Mouse (Mus musculus) liver, adult 2 months (tissue): ENCODE data around the gene Gm10272. TPM values are rescaled to one million over a fixed set of nuclear protein-coding genes. Genes with fewer than 3 reads are reported as not detected.
"Not testable (repeated sequence)": the region's sequence is repeated elsewhere in the genome, so short reads cannot be mapped to it uniquely, and the experiment has no call there.

Experiments
- DNase-seq: peaks from one replicate; pipeline ENCODE4 v3.0.0-alpha.2; 2011; ENCODE audit warnings: low read depth, low spot score; ENCODE audit errors: extremely low read depth
- H3K27ac ChIP-seq: fragments of 200-500 bp; replicated peaks from 2 replicates; pipeline ENCODE4 v1.5.1; 2012; ENCODE audit warnings: low read depth, mild to moderate bottlenecking, control low read depth, inconsistent platforms, low read length; ENCODE audit not compliant: insufficient read depth
- H3K27me3 ChIP-seq: fragments of 200-500 bp; 2 replicates; pipeline ENCODE4 v1.6.1; 2012; ENCODE audit warnings: mild to moderate bottlenecking, moderate library complexity, low read length, inconsistent platforms; ENCODE audit not compliant: control insufficient read depth, insufficient read depth
- H3K36me3 ChIP-seq: fragments of 200-500 bp; 2 replicates; pipeline ENCODE4 v1.6.1; 2012; ENCODE audit warnings: low read length, inconsistent platforms; ENCODE audit not compliant: control insufficient read depth, insufficient read depth
- H3K4me1 ChIP-seq: fragments of 200-500 bp; 2 replicates; pipeline ENCODE4 v1.6.1; 2011; ENCODE audit warnings: low read length; ENCODE audit not compliant: control insufficient read depth, insufficient read depth
- H3K4me3 ChIP-seq: fragments of 200-500 bp; 2 replicates; pipeline ENCODE4 v1.5.1; 2011; ENCODE audit warnings: low read depth, mild to moderate bottlenecking, control low read depth, low read length, moderate library complexity; ENCODE audit not compliant: insufficient read depth
- H3K79me2 ChIP-seq: fragments of 200-500 bp; 2 replicates; pipeline ENCODE4 v1.6.1; 2012; ENCODE audit warnings: inconsistent platforms, mild to moderate bottlenecking, low read length, moderate library complexity; ENCODE audit not compliant: control insufficient read depth, insufficient read depth
- H3K9ac ChIP-seq: fragments of 200-500 bp; 2 replicates; pipeline ENCODE4 v1.6.1; 2012; ENCODE audit warnings: low read depth, mild to moderate bottlenecking, control low read depth, inconsistent platforms, low read length
- CTCF ChIP-seq: fragments of 200-500 bp; IDR thresholded peaks from 2 replicates; pipeline ENCODE4 v1.5.1; 2011; ENCODE audit warnings: low read depth, low read length, control low read depth
- POLR2A ChIP-seq: fragments of 200-500 bp; IDR thresholded peaks from 2 replicates; pipeline ENCODE4 v1.6.1; 2011; ENCODE audit warnings: low read length, control low read depth; ENCODE audit not compliant: insufficient read depth; ENCODE audit errors: extremely low read depth
- WGBS: fragments of 180-500 bp; shearing (Covaris S2); methylation state at CpG from one replicate; pipeline ENCODE4 v1.1.7; 2018; 5-methylcytosine and 5-hydroxymethylcytosine counted together
- polyA plus RNA-seq: library from polyadenylated mRNA; depleted of rRNA; stranded (reverse); fragments of >200 nt; gene quantifications from 2 replicates; pipeline ENCODE4 v1.2.3, GENCODE M21; 2012
- total RNA-seq: library from RNA; depleted of rRNA; stranded (reverse); fragments of >200 nt; gene quantifications from 2 replicates; pipeline ENCODE4 v1.2.3, GENCODE M21; 2014

The Gm10272 gene
- total and polyA plus RNA-seq, 2 experiments: not detected

DNA sequence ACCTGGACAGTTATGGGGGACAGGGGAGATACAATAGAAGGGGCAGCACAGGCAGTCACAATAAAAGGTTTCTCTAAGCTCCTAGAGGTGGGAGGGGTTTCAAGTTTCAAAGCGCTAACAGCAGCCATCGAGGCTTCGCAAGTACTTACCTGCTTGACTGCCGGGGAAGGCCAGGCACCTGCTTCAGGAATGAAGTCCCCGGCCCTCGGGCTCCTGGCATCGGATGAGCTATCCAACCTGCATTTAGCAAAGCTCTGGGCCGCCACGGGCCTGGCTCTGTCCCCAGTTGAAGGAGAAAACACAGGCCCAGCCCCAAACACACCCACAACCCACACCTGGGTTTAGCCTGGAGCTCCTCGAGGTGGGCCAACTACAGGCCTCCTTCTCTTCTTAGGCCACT, 19.4 kb upstream of the Gm10272 start:
- TF ChIP-seq POLR2A (no peak), CTCF (no peak)
- no peak for DNase-seq
- WGBS: 40% methylated on average over 10 of the region's 10 CpGs
- Histone ChIP-seq H3K27me3 (0 out of 2 replicates have a peak, but pooled peaks cover 4% of the 10 kb centered on the region), H3K27ac (no peak overlapping the region), H3K79me2 (no peaks in the 10 kb centered on the region), H3K4me3 (no peak overlapping the region), H3K9ac (no peak overlapping the region), H3K4me1 (no peaks in the 10 kb centered on the region), H3K36me3 (no peaks in the 10 kb centered on the region)

DNA sequence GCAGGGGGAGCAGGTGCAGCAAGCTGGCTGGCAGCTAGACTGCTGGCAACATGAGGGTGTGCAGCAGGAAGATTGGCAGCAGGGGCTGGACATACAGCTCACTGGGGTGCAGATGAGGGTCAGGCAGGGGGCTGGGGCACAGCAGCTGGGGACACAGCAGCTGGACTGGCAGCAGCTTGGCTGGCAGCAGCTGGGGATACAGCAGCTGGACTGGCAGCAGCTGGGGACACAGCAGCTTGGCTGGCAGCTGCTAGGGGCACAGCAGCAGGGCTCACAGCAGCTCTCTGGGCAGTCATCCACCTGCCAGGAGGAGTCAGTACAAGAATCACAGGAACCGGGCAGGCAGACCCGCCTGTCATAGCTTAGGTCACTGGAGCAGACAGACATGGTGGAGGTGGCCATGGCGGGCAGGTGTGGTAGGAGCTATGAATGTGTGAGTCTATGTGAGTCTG, 16.0 kb upstream of the Gm10272 start, which contains the start of gene Gm19402:
Gm19402 (minus strand) TSS at position 402 of the 452 bp plus-strand sequence.
- H3K27ac ChIP-seq, H3K4me1 ChIP-seq, H3K4me3 ChIP-seq, H3K36me3 ChIP-seq, H3K27me3 ChIP-seq, H3K79me2 ChIP-seq, H3K9ac ChIP-seq, DNase-seq: not testable (repeated sequence)
- 82% methylated on average over 3 of the region's 3 CpGs for WGBS

GRCm38 (mm10) chr10:77697133-77697532, 9.3 kb upstream of the Gm10272 start, which contains the start of gene Gm9508:
Gene Gm9508 (minus strand): TSS chr10:77697233.
- no peak for TF ChIP-seq CTCF
- no peak for TF ChIP-seq POLR2A

DNA sequence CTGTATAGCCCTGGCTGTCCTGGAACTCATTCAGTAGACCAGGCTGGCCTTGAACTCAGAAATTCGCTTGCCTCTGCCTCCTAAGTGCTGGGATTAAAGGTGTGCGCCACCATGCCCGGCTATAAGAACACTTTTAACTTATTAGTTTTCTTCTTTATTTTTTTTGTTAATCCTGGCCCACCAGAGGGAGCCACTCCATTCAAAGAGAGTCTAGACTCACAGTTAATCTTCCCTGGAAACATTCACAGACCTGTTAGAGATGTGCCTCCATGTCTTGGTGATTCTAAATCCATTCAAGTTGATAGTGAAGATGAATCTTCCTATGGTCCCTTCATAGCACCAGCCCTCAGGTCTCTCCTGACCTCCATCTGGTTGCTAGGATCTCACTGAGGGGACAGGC, 3.4 kb downstream of the Gm10272 start:
- WGBS: 87% methylated on average over 3 of the region's 3 CpGs
- Histone ChIP-seq H3K9ac (no peak overlapping the region), H3K27me3 (no peaks in the 10 kb centered on the region), H3K4me3 (no peak overlapping the region), H3K36me3 (no peaks in the 10 kb centered on the region), H3K4me1 (no peaks in the 10 kb centered on the region), H3K27ac (no peak overlapping the region), H3K79me2 (no peaks in the 10 kb centered on the region)
- TF ChIP-seq CTCF: no peak
- no peak for TF ChIP-seq POLR2A
- DNase-seq: no peak

More at GRCm38 (mm10) chr10:77697133-77697532, 9.3 kb upstream of the Gm10272 start, which contains the start of gene Gm9508:
- no peak within 1 kb of the TSS for H3K9ac ChIP-seq
- no peak within 1 kb of the TSS for H3K27ac ChIP-seq
- no peak within 1 kb of the TSS for H3K4me3 ChIP-seq
- 48% methylated on average over 4 of the region's 4 CpGs for WGBS
- H3K4me1 ChIP-seq: peaks cover 2% of the 10 kb centered on the region; the same call in 1 of the 2 replicates
- no peaks in the 10 kb centered on the region for H3K36me3 ChIP-seq
- no peak for DNase-seq
- H3K79me2 ChIP-seq: no peaks in the 10 kb centered on the region
- peaks cover 2% of the 10 kb centered on the region; the same call in 1 of the 2 replicates for H3K27me3 ChIP-seq

GRCm38 (mm10) chr10:77711157-77711556, 4.7 kb downstream of the Gm10272 start, which contains the start of gene Gm10024:
Gene Gm10024 (plus strand): TSS chr10:77711457.
- not testable (repeated sequence) for H3K9ac ChIP-seq, H3K27ac ChIP-seq, H3K79me2 ChIP-seq, H3K36me3 ChIP-seq, H3K4me3 ChIP-seq, H3K4me1 ChIP-seq, H3K27me3 ChIP-seq, DNase-seq

GRCm38 (mm10) chr10:77713734-77714133, 7.3 kb downstream of the Gm10272 start:
- TF ChIP-seq POLR2A: no peak
- no peak for TF ChIP-seq CTCF
- no peak overlapping the region for H3K27ac ChIP-seq
- no peaks in the 10 kb centered on the region for H3K4me1 ChIP-seq
- DNase-seq: no peak
- WGBS: 74% methylated on average over 4 of the region's 4 CpGs
- no peaks in the 10 kb centered on the region for H3K79me2 ChIP-seq
- no peaks in the 10 kb centered on the region for H3K27me3 ChIP-seq
- no peaks in the 10 kb centered on the region for H3K36me3 ChIP-seq
- no peak overlapping the region for H3K4me3 ChIP-seq
- no peak overlapping the region for H3K9ac ChIP-seq
